Mouse (Mus musculus): ENCODE data around the gene Nfrkb. TPM values are rescaled to one million over a fixed set of nuclear protein-coding genes. Genes with fewer than 3 reads are reported as not detected.
A peak's percentile ranks its signal among the peaks of the same experiment; 100 is the strongest.

Gene Nfrkb
- polyA plus RNA-seq, 1 experiment from 2014 or later = 14.4 TPM

- H3K27me3 ChIP-seq (ENCODE audit: insufficient read depth, low read length) = no peaks in the 10 kb centered on the region
- TF ChIP-seq CTCF (IDR thresholded peaks at IDR 0.05; ENCODE audit: low read depth) = no peak
- H3K4me2 ChIP-seq (ENCODE audit: low read length) = peak overlapping the region; percentile 83; the same call in 1 of the 2 replicates
- H3K4me3 ChIP-seq (replicated peaks; ENCODE audit: low read depth, low read length) = no peak overlapping the region
- no peak overlapping the region for H3K27ac ChIP-seq
- no peak for DNase-seq (ENCODE audit: low spot score)
- no peak overlapping the region for H3K9ac ChIP-seq (ENCODE audit: low read depth, low read length)
- 76% methylated on average over 17 of the region's 17 CpGs for WGBS
- H3K36me3 ChIP-seq (ENCODE audit: insufficient read depth, low read length) = no peaks in the 10 kb centered on the region
- peaks cover 8% of the 10 kb centered on the region; the same call in 1 of the 2 replicates for H3K4me1 ChIP-seq (replicated peaks; ENCODE audit: insufficient read depth, low read length)
- H3K9me3 ChIP-seq (replicated peaks; ENCODE audit: low read length) = no peaks in the 10 kb centered on the region
- ATAC-seq (replicated peaks; ENCODE audit: low FRiP score, low read depth) = no peak
These were observed 1.0 kb upstream of the Nfrkb start for GRCm38 (mm10) chr9:31384786-31385499.

- H3K4me2 ChIP-seq (ENCODE audit: low read length) = peak overlapping the region; percentile 83
- 15% methylated on average over 4 of the region's 4 CpGs for WGBS
- H3K27me3 ChIP-seq (ENCODE audit: insufficient read depth, low read length) = no peaks in the 10 kb centered on the region
- peak overlapping the region; percentile 96 for H3K4me3 ChIP-seq (replicated peaks; ENCODE audit: low read depth, low read length)
- DNase-seq (ENCODE audit: low spot score) (no peak), ATAC-seq (replicated peaks; ENCODE audit: low FRiP score, low read depth) (peak; percentile 8; the same call in 1 of the 2 replicates)
- no peaks in the 10 kb centered on the region for H3K9me3 ChIP-seq (replicated peaks; ENCODE audit: low read length)
- TF ChIP-seq CTCF (IDR thresholded peaks at IDR 0.05; ENCODE audit: low read depth) = no peak
- H3K36me3 ChIP-seq (ENCODE audit: insufficient read depth, low read length) = no peaks in the 10 kb centered on the region
- H3K9ac ChIP-seq (ENCODE audit: low read depth, low read length) = 0 out of 2 replicates have a peak overlapping the region, but pooled peaks have one; percentile 93
- peaks cover 8% of the 10 kb centered on the region; the same call in 1 of the 2 replicates for H3K4me1 ChIP-seq (replicated peaks; ENCODE audit: insufficient read depth, low read length)
- H3K27ac ChIP-seq = no peak overlapping the region
These were observed 507 bp upstream of the Nfrkb start for GRCm38 (mm10) chr9:31385500-31385869.

DNA sequence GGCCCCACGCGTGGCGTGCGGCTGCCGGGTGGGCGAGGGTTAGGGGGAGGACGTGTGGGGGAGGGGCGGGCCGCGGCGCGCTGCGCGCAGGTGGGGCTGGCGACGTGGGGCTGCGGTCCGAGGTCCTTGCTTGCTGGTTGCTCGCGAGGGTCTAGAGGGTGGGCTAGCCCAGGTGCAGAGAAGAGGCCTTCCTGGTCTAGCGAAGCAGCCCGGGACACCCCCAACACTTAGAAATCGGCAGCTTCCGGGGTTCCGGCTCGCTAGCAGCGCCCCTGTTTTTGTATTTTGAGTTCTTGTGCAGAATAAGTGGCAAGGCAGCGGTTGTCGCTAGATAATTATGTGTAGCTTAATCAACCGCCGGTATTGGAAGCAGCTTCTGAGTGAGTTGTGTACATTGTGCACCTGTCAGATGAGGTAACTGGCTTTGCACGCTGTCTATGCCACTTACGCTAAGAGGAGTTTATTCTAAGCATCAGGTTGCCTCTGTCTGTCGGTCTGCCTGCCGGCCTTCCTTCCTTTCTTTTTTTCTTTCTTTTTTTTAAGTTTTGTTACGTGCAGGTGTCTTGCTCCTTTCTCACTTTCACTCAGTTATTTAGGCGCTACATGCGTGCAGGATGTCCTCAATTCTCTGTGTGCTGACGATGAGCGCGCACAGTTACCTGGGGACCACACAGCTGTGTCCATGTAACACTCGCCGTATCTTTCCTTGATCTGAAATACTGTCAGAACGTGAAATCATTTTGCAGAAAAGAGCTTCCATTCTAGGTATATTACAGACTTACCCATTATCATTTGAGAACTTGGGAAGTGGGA lies 582 bp downstream of the Nfrkb start:
- Histone ChIP-seq H3K4me3 (replicated peaks; ENCODE audit: low read depth, low read length) (peak overlapping the region; percentile 96), H3K9ac (ENCODE audit: low read depth, low read length) (peak overlapping the region; percentile 93), H3K9me3 (replicated peaks; ENCODE audit: low read length) (no peaks in the 10 kb centered on the region), H3K27me3 (ENCODE audit: insufficient read depth, low read length) (no peaks in the 10 kb centered on the region), H3K36me3 (ENCODE audit: insufficient read depth, low read length) (0 out of 2 replicates have a peak, but pooled peaks cover 8% of the 10 kb centered on the region), H3K4me2 (ENCODE audit: low read length) (peak overlapping the region; percentile 83), H3K27ac (peak overlapping the region; percentile 68), H3K4me1 (replicated peaks; ENCODE audit: insufficient read depth, low read length) (peaks cover 8% of the 10 kb centered on the region; the same call in 1 of the 2 replicates)
- DNase-seq (ENCODE audit: low spot score) (peak; percentile 37), ATAC-seq (replicated peaks; ENCODE audit: low FRiP score, low read depth) (peak; percentile 68)
- no peak for TF ChIP-seq CTCF (IDR thresholded peaks at IDR 0.05; ENCODE audit: low read depth)
- 9% methylated on average over 43 of the region's 44 CpGs for WGBS

GRCm38 (mm10) chr9:31387206-31387605 lies 1.2 kb downstream of the Nfrkb start:
- ATAC-seq (replicated peaks; ENCODE audit: low FRiP score, low read depth) (no peak), DNase-seq (ENCODE audit: low spot score) (no peak)
- H3K4me1 ChIP-seq (replicated peaks; ENCODE audit: insufficient read depth, low read length) = peaks cover 8% of the 10 kb centered on the region; the same call in 1 of the 2 replicates
- H3K9ac ChIP-seq (ENCODE audit: low read depth, low read length) = no peak overlapping the region
- 0 out of 2 replicates have a peak overlapping the region, but pooled peaks have one; percentile 96 for H3K4me3 ChIP-seq (replicated peaks; ENCODE audit: low read depth, low read length)
- H3K4me2 ChIP-seq (ENCODE audit: low read length) = peak overlapping the region; percentile 83
- no peaks in the 10 kb centered on the region for H3K9me3 ChIP-seq (replicated peaks; ENCODE audit: low read length)
- WGBS = 81% methylated on average over 5 of the region's 5 CpGs
- no peaks in the 10 kb centered on the region for H3K27me3 ChIP-seq (ENCODE audit: insufficient read depth, low read length)
- H3K27ac ChIP-seq = no peak overlapping the region
- peaks cover 12% of the 10 kb centered on the region; the same call in 1 of the 2 replicates for H3K36me3 ChIP-seq (ENCODE audit: insufficient read depth, low read length)
- TF ChIP-seq CTCF (IDR thresholded peaks at IDR 0.05; ENCODE audit: low read depth) = no peak

GRCm38 (mm10) chr9:31400441-31400840 lies 14.4 kb downstream of the Nfrkb start:
- peaks cover 77% of the 10 kb centered on the region for H3K36me3 ChIP-seq (ENCODE audit: insufficient read depth, low read length)
- H3K27me3 ChIP-seq (ENCODE audit: insufficient read depth, low read length) = no peaks in the 10 kb centered on the region
- H3K9me3 ChIP-seq (replicated peaks; ENCODE audit: low read length) = no peaks in the 10 kb centered on the region
- 55% methylated on average over 4 of the region's 4 CpGs for WGBS
- H3K27ac ChIP-seq = no peak overlapping the region
- H3K4me2 ChIP-seq (ENCODE audit: low read length) = no peak overlapping the region
- H3K4me3 ChIP-seq (replicated peaks; ENCODE audit: low read depth, low read length) = no peak overlapping the region
- peak; percentile 83 for TF ChIP-seq CTCF (IDR thresholded peaks at IDR 0.05; ENCODE audit: low read depth)
- DNase-seq (ENCODE audit: low spot score) (peak; percentile 73), ATAC-seq (replicated peaks; ENCODE audit: low FRiP score, low read depth) (no peak)
- H3K4me1 ChIP-seq (replicated peaks; ENCODE audit: insufficient read depth, low read length) = no peaks in the 10 kb centered on the region
- no peak overlapping the region for H3K9ac ChIP-seq (ENCODE audit: low read depth, low read length)

GRCm38 (mm10) chr9:31404311-31404710 lies 18.3 kb downstream of the Nfrkb start:
- TF ChIP-seq CTCF (IDR thresholded peaks at IDR 0.05; ENCODE audit: low read depth) = no peak
- H3K4me1 ChIP-seq (replicated peaks; ENCODE audit: insufficient read depth, low read length) = no peaks in the 10 kb centered on the region
- ATAC-seq (replicated peaks; ENCODE audit: low FRiP score, low read depth) (no peak), DNase-seq (ENCODE audit: low spot score) (no peak)
- H3K27ac ChIP-seq = no peak overlapping the region
- peaks cover 64% of the 10 kb centered on the region for H3K36me3 ChIP-seq (ENCODE audit: insufficient read depth, low read length)
- 85% methylated on average over 2 of the region's 2 CpGs for WGBS
- no peak overlapping the region for H3K9ac ChIP-seq (ENCODE audit: low read depth, low read length)
- H3K4me3 ChIP-seq (replicated peaks; ENCODE audit: low read depth, low read length) = no peak overlapping the region
- no peaks in the 10 kb centered on the region for H3K9me3 ChIP-seq (replicated peaks; ENCODE audit: low read length)
- H3K4me2 ChIP-seq (ENCODE audit: low read length) = no peak overlapping the region
- H3K27me3 ChIP-seq (ENCODE audit: insufficient read depth, low read length) = no peaks in the 10 kb centered on the region
